27 mouse cellular contexts compared by ENCODE assay signal in the genomic region with DNA sequence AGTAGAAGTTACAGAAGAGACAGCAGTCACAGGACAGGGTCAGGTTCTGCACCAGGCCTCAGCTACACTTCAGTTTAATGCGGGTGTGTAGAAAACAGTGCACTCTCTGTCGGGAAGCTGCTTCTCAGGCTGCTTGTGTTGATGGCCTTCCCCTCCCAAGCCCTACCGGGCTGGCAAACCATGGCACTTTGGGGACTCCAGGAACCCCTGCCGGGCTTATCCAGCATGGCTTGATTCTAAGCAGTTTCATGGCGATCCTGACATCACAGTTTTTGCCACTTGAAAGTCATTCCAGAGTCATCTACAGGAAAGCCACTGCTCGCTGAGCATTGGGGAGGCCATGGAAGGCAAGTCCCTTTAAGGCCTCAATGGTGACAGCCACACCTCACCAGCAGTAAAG.
"Had no signal": no experiment of that assay in that cellular context is flagged by ENCODE, and none has a peak within 500 bp of the region (broad histone marks: within the 10 kb centered on the region; RNA-seq: fewer than 3 reads in every experiment).

No protein-coding gene starts in this region.

- H3K9ac ChIP-seq: heart, embryonic 13.5 days; heart, embryonic 15.5 days; hindbrain, embryonic 12.5 days; hindbrain, embryonic 15.5 days; kidney, embryonic 15.5 days; limb, embryonic 12.5 days; liver, embryonic 13.5 days; liver, embryonic 15.5 days; liver, postnatal 0 days had no signal

- H3K27ac ChIP-seq: heart, embryonic 10.5 days; heart, embryonic 13.5 days; heart, embryonic 15.5 days; hindbrain, embryonic 12.5 days; hindbrain, embryonic 15.5 days; hindbrain, postnatal 0 days; kidney, embryonic 15.5 days; kidney, postnatal 0 days; limb, embryonic 12.5 days; liver, embryonic 13.5 days; liver, embryonic 15.5 days had no signal

- DNase-seq: gastrocnemius, postnatal 14 days; gastrocnemius, postnatal 36 days; heart, adult 18-20 months; heart, postnatal 14 days; heart, postnatal 36 days; kidney, adult 11 months; kidney, adult 2 months; kidney, adult 9 months; kidney, postnatal 14 days; kidney, postnatal 36 days; layer of hippocampus, postnatal 36 days; left cerebral cortex, postnatal 4 days; liver; liver, embryonic 13.5 days; liver, postnatal 0 days had no signal

- ATAC-seq: hindbrain, postnatal 0 days; intestine, embryonic 16.5 days; liver, postnatal 0 days had no signal

- H3K4me3 ChIP-seq: heart, embryonic 10.5 days; heart, embryonic 13.5 days; heart, embryonic 15.5 days; hindbrain, embryonic 12.5 days; hindbrain, embryonic 15.5 days; kidney, embryonic 15.5 days; limb, embryonic 12.5 days; liver, embryonic 13.5 days; liver, embryonic 15.5 days had no signal

- H3K27me3 ChIP-seq: heart, embryonic 13.5 days; heart, embryonic 15.5 days; hindbrain, embryonic 12.5 days; hindbrain, embryonic 15.5 days; kidney, embryonic 15.5 days; limb, embryonic 12.5 days; liver, embryonic 13.5 days; liver, embryonic 15.5 days had no signal

- H3K9me3 ChIP-seq: heart, embryonic 10.5 days; heart, embryonic 15.5 days; hindbrain, embryonic 12.5 days; hindbrain, embryonic 15.5 days; liver, embryonic 13.5 days; liver, embryonic 15.5 days had no signal

- H3K4me1 ChIP-seq: hindbrain, embryonic 12.5 days; hindbrain, embryonic 15.5 days; limb, embryonic 12.5 days had no signal

- H3K4me2 ChIP-seq: heart, embryonic 13.5 days; heart, embryonic 15.5 days; hindbrain, embryonic 12.5 days; hindbrain, embryonic 15.5 days; kidney, embryonic 15.5 days; limb, embryonic 12.5 days; liver, embryonic 11.5 days; liver, embryonic 13.5 days; liver, embryonic 15.5 days had no signal
